Mouse (Mus musculus) brain, embryonic 18.5 days (tissue): ENCODE measurements around the gene Ccdc106.
A peak's percentile ranks its signal among the peaks of the same experiment; 100 is the strongest.
"Not testable (repeated sequence)": the region's sequence is repeated elsewhere in the genome, so short reads cannot be mapped to it uniquely, and the experiment has no call there.

ENCODE experiments used
- DNase-seq: peaks from one replicate; pipeline ENCODE4 v3.0.0-alpha.2; 2012; ENCODE audit warnings: low read depth, low spot score

Gene Ccdc106

GRCm38 (mm10) chr7:5020000-5020681 lies at the start of gene Ccdc106, which contains the start of gene Zfp865:
TSS of gene Ccdc106 (plus strand) at chr7:5020553.
TSS of gene Zfp865 (plus strand) at chr7:5020376.
- DNase-seq, result peak; percentile 97

- no peak for DNase-seq
Observed at GRCm38 (mm10) chr7:4971068-4971467, 49.3 kb upstream of the Ccdc106 start, which contains the start of gene Sbk3. TSS of gene Sbk3 (minus strand) at chr7:4971168.

- no peak for DNase-seq
Observed at GRCm38 (mm10) chr7:4971710-4972109, 48.6 kb upstream of the Ccdc106 start.

- DNase-seq, result no peak
Observed at GRCm38 (mm10) chr7:4972321-4973047, 47.9 kb upstream of the Ccdc106 start.

- no peak for DNase-seq
Observed at GRCm38 (mm10) chr7:4975455-4975854, 44.9 kb upstream of the Ccdc106 start.

- DNase-seq, result no peak
Observed at GRCm38 (mm10) chr7:4976832-4977231, 43.5 kb upstream of the Ccdc106 start.

GRCm38 (mm10) chr7:4988250-4988649 lies 32.1 kb upstream of the Ccdc106 start:
- DNase-seq, result no peak

GRCm38 (mm10) chr7:4993347-4993998 lies 26.9 kb upstream of the Ccdc106 start:
- no peak for DNase-seq

GRCm38 (mm10) chr7:4993999-4994788 lies 26.2 kb upstream of the Ccdc106 start:
- DNase-seq, result no peak

GRCm38 (mm10) chr7:4995268-4996002 lies 24.9 kb upstream of the Ccdc106 start:
- peak; percentile 8 for DNase-seq

GRCm38 (mm10) chr7:4996003-4996895 lies 24.1 kb upstream of the Ccdc106 start, which contains the start of gene Zfp579:
TSS of gene Zfp579 (minus strand) at chr7:4996158.
- DNase-seq, result peak; percentile 85

- DNase-seq, result no peak
Observed at GRCm38 (mm10) chr7:4996934-4997333, 23.4 kb upstream of the Ccdc106 start.

- DNase-seq, result no peak
Observed at GRCm38 (mm10) chr7:4999876-5000275, 20.5 kb upstream of the Ccdc106 start.

GRCm38 (mm10) chr7:5002876-5003275 lies 17.5 kb upstream of the Ccdc106 start:
- DNase-seq, result not testable (repeated sequence)

- no peak for DNase-seq
Observed at GRCm38 (mm10) chr7:5008229-5008628, 12.1 kb upstream of the Ccdc106 start.

- no peak for DNase-seq
Observed at GRCm38 (mm10) chr7:5012681-5013513, 7.5 kb upstream of the Ccdc106 start.

GRCm38 (mm10) chr7:5014251-5015117 lies 5.9 kb upstream of the Ccdc106 start, which contains the start of the genes Zfp524 and Fiz1:
TSS of gene Zfp524 (plus strand) at chr7:5014415.
TSS of gene Fiz1 (minus strand) at chr7:5014697.
- peak; percentile 98 for DNase-seq
